Mouse (Mus musculus): ENCODE data around the gene Stra6l.

Gene Stra6l

DNA sequence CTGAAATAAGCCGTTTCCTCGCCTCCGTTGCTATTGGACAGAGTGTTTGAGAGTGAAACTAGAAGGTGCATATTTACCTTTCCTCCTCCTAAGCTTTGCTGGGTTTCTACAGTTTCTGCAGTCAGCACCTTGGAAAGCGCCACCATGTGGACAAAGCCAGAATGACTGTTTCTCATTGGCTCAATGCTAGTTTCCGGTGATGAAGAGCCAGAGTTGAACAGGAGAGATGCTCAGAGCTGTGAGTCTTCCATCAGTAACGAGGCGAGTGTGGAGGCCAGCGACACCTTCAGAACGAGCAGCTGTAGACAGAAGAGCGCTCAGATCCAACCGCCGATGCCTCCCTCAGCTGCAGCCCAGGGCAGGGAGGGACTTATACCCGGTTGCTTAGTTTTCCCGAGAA, 4.1 kb upstream of the Stra6l start:
- no peak for DNase-seq (ENCODE audit: low spot score)

GRCm38 (mm10) chr4:45846263-45846662, 2.2 kb upstream of the Stra6l start:
- DNase-seq (ENCODE audit: low spot score): no peak

DNA sequence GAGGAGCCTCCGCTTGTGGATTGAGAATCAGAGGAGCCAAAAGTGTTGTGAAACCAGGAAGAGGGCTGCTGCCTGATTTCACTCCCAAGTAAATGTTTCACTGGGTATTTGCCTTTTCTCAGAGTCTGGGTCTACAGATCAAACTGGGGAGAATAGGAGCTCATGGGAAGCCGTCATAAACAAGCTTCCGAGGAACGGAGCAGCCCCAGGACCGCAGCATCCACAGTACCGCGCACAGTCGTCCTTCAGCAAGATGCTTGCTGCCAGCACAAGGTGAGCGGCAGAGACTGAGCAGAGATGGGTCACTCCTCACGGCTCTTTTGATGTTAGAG, 327 bp downstream of the Stra6l start:
- DNase-seq (ENCODE audit: low spot score): no peak

GRCm38 (mm10) chr4:45849419-45849818, 955 bp downstream of the Stra6l start:
- no peak for DNase-seq (ENCODE audit: low spot score)

DNA sequence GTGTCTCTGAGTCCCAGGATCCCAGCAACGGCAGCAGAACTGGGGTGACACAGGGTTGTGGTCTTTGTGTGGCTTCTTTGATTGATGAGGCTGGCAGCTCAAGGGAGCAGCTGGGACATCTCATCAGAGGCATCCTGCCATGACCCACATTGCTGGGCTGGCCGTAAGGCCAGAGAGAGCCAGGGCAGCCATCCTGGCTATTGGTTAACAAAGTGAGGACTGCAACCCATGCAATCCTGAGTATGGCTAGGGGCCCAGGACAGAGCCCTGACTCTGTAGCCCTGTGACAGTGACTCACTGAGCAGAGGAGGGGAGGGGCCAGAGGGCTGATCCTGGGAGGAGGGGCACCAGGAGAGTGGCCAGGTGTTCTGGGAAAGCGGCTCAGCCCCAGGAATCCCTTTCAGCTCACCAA, 3.2 kb downstream of the Stra6l start:
- DNase-seq (ENCODE audit: low spot score): peak; percentile 10

DNA sequence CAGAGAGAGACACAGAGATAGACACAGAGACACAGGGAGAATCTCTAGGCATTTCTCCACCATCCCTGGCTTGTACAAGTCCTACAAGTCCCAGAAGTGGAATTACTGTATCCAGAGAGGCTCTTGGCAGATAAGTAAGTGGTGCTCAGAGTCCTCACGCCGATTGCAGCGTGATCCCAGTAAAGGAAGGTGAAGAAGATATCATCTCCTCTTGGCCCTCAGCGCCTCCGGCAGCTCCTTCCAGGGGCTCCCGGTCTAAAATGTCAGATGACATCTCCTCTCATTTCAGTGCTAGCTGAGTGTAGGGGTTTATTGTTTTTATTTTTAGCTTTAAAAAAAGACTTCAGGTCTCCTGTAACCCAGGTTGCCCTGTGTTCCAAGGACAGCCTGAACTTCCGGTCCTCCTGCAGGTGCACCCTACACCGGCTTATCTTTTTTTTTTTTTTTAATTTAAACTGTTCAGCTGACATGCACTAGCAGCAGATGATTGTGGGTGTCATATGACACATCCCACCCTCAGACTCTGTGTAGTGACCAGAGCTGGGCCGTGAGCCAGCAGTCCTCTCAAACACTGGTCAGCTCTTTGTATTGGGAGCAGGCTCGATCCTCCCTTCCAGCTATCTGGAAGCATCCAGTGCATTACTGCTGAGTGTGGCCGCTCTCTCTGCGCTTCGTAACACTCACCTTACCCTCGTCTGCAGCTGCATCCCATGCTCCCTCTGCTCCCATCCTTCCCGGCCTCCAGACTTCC, 5.2 kb downstream of the Stra6l start:
- no peak for DNase-seq (ENCODE audit: low spot score)

DNA sequence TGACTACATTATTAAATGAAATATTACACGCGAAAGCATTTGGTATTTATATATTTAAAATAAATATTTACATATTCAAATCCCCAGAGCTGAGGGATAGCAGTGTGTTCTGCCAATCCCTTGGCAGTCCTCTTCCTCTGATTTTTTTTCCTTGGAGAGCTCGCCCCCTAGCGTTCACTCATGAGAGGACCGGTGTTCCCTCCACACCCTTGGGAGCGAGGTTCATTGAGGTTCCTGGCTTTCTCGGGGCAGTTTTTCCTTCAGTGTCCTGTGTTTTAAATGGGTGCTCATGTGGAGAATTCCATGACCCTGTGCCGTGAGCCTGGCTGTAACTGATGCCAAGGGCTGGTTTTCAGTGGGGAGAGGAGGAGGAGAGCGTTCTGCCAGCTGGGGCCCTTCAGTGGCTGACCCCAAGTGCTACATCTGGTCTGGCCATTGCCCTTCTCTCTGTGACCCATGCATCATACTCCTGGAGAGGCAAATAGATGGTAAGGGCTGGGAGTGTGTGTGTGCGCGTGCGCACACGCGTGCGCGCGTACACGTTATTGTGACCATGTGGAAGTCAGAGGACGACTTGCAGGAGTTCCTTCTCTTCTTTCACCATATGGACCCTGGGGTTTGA, 7.5 kb downstream of the Stra6l start:
- peak; percentile 71 for DNase-seq (ENCODE audit: low spot score)

- DNase-seq (ENCODE audit: low spot score): no peak
These were observed 12.7 kb downstream of the Stra6l start for GRCm38 (mm10) chr4:45861160-45861559.

DNA sequence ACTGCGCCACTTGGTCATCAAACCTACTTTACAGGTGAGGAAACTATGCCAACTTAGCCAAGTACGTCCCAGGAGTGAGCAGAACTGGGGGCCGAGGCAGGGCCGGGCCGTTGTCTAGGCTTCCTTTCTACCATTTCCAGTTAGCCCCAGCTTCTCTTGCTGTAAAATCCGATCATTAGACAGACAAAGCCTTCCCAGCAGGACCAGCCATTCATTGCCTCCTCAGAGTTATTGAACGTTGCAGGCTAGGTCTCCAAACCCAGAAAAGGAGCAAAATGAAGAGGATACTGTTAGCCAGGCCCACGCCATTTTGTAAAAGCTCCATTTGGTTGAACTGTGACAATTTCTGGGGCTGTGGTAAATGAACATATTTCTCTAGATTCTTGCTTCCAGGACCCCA, 19.0 kb downstream of the Stra6l start:
- DNase-seq (ENCODE audit: low spot score): no peak

- DNase-seq (ENCODE audit: low spot score): no peak
These were observed 20.8 kb downstream of the Stra6l start for GRCm38 (mm10) chr4:45869021-45869815.

- DNase-seq (ENCODE audit: low spot score): no peak
These were observed 23.7 kb downstream of the Stra6l start for GRCm38 (mm10) chr4:45872147-45872546.

DNA sequence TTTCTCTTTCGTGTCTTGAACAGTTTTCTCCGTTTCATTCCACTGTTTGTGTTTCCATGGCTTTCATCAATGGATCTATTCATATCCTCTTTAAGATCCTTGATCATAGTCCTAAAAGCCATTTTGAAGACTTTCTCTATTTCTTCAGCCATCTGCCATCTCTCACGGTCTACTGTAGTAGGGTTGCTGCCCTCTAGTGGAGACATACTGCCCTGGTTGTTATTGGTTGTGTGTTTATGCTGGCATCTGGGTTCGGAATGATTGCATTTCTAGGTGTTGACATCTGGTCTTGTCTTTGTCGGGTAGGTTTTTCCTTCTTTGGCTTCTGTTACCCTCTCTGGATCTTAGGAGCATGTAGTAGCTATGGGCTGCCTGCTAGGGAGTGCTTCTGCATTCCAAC, 30.5 kb downstream of the Stra6l start:
- peak; percentile 34 for DNase-seq (ENCODE audit: low spot score)

DNA sequence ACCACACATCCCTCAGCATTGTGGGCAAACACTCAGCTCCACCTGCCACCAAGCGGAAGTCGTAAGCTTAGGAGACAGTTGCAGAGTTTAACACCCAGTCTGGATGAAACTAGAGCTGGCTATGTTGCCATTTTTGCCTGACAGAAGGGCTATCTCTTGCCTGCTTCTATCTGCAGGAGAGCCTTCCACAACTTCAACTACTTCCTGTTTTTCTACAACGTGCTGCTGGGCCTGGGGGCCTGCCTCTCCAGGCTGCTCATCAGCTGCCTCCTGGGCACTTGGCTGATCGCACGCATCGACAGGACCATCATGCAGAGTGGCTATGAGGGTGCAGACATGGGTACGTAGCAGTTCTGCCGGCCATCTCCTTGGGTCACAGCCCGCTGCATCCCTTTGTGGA, 34.1 kb downstream of the Stra6l start:
- no peak for DNase-seq (ENCODE audit: low spot score)

DNA sequence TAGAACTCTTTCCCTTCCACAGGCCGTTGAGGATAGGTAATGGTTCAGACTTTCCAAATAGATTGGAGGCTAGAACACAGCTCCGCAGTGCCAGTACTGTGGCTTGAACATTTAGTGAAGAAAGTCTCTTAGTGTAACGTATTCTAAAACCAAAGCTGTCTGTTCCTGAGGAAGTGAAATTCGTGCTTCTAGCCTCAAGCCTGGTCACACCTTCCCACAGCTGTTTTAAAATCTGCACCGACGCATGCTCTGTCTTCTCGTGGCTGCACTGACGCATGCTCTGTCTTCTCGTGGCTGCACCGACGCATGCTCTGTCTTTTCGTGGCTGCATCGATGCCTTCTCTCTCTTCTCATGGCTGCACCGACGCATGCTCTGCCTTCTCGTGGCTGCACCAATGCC, 34.8 kb downstream of the Stra6l start:
- DNase-seq (ENCODE audit: low spot score): peak; percentile 4

- no peak for DNase-seq (ENCODE audit: low spot score)
These were observed 41.0 kb downstream of the Stra6l start for GRCm38 (mm10) chr4:45889487-45889886.

DNA sequence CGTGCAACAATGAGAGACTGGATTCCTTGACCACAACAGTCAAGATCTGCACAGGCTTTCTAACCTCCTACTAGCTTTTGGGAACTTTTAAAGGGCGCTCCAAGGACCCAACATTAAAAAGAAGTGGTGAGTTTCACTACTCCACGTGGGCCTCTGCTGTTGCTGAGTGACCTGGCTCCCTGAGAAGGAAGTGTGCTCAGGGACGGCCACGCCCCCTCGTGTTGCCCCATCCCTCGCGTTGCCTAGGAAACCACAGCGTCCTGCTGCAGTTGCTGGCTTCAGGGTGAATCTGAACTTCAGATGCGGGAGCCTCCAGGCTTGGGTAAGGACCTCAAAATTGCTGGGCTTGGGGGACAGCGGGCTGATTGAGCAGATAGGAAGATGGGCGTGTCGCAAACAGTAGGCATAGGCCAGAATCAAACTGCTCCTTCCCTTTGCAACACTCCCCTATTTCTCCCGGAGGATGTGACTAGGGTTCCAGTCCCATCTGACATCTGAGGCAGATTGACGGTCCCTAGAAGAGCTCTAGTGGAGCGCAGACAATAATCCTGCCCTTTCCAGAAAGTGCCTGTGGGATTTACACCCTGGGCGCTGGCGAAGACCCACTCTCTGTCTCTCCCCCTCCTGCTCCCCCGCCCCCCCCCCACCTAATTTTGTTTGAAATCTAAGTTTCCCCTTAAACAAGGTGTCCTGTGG, 41.8 kb downstream of the Stra6l start, which contains the start of gene Ccdc180:
TSS of gene Ccdc180 (plus strand) at position 238 of the 696 bp plus-strand sequence.
- peak; percentile 76 for DNase-seq (ENCODE audit: low spot score)

DNA sequence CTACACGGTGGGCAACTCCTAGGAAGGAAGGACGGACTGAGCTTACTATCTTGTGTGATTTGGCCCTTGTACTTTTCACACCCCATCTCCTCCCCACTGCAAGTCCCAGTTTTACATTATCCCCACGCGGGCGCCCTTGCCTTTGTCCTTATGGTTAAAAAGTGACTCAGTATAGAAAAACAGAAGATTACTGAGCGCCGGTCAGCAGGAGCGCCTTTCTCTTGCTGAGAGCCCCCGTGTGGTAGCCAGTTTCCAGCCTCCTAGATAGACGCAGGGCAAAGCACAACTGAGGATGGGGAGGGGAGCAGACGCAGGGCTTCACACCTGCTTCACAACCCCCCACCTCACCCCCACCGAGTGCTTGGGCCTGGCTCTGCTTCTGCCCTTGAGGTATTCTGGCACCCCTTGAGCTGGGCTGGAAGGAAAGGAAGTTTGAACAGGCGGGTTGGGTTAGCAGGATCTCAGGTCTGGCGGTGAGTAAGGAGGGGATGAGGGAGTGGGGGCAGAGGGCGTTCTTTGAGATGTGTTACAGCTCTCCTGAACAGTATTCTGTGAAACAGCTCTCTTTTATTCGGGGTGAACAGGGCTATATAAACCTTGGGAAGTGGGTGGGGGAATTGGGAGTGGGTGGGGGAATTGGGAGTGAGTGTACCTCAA, 48.1 kb downstream of the Stra6l start:
- DNase-seq (ENCODE audit: low spot score): no peak

DNA sequence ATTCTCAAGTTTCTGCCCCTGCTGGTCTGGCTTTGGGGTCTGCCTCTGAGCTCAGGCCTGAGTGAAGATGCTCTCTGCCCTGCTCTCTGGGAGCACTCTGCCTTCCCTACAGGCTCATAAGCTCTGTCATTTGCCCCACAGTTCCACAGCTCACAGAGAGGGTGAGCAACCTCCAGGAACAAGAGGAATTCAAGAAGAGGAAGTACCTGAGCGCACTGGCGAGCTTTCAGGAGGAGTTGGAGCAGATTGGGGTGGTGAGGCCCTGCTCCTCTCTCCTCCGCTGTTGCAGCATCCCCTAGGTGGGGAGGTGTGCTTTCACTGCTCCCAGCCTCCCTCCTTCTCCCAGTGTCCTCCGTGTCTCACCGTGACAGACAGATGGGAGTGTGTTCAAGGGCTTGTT, 49.9 kb downstream of the Stra6l start:
- no peak for DNase-seq (ENCODE audit: low spot score)

- no peak for DNase-seq (ENCODE audit: low spot score)
These were observed 60.8 kb downstream of the Stra6l start for GRCm38 (mm10) chr4:45909256-45909655.

DNA sequence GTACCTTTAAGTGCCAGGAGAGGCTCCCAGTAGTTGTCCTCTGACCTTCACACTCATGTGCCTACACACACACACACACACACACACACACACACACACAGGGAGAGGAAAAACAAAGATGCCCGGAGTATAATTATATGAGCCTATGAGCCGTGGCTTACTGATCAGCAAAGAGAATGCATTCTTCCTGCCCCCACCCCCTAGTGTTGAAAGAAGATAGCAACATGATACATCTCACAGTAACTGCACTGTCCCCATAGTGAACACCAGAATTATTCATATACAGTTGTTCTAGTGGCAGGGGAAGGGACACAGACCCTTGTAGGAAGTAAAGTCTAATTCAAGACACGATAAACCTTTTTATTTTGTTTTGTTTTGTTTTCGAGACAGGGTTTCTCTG, 61.5 kb downstream of the Stra6l start:
- DNase-seq (ENCODE audit: low spot score): no peak

GRCm38 (mm10) chr4:45911256-45911655, 62.8 kb downstream of the Stra6l start:
- DNase-seq (ENCODE audit: low spot score): no peak

DNA sequence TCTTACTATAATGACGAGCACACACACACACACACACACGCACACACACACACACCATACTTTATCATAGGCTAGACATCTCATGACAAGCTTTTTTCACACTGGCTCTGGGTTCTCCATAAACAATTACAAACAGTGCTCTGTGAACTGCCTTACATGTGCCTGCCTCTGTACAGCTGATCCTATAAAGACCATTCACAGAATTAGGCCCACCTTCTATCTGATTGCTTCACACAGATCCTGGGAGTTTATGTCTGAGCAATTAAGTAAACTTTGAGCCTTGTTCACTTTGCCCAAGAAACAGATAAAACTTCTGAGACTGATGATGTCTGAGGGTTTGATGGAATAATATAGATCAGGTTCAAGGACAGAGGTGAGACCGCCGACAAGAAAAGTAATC, 63.4 kb downstream of the Stra6l start:
- DNase-seq (ENCODE audit: low spot score): no peak

Data from lung, postnatal 25 days (tissue).